Mouse (Mus musculus): ENCODE measurements around the gene Oas2.

- no peak for TF ChIP-seq CTCF (IDR thresholded peaks at IDR 0.05; ENCODE audit: control insufficient read depth, insufficient read depth, insufficient read length)
- TF ChIP-seq MAX (IDR thresholded peaks at IDR 0.05), result no peak
- no peak for TF ChIP-seq CEBPB (IDR thresholded peaks at IDR 0.05; ENCODE audit: low read depth)
Observed at GRCm38 (mm10) chr5:120700996-120701790, 48.5 kb downstream of the Oas2 start.

Data from C2C12 (cell line).